Comparison of ENCODE assay signal across 29 mouse cellular contexts in genomic region chr14:118714720-118715119, GRCm38 (mm10). TPM values are rescaled to one million over a fixed set of nuclear protein-coding genes. Genes with fewer than 3 reads are reported as not detected.
A peak's percentile ranks its signal among the peaks of the same experiment; 100 is the strongest.
DNase-seq lines count a peak whose midpoint lies in the region; ATAC-seq and TF ChIP-seq lines count a peak whose summit lies in the region.
"Had no signal": no experiment of that assay in that cellular context is flagged by ENCODE, and none has a peak within 500 bp of the region (broad histone marks: within the 10 kb centered on the region; RNA-seq: fewer than 3 reads in every experiment).

No protein-coding gene starts in this region.

- peaks cover 6% of the 10 kb centered on the region; the same call in 1 of the 2 replicates for H3K27me3 ChIP-seq in forebrain, embryonic 16.5 days (replicated peaks; ENCODE audit: control insufficient read depth, insufficient read depth, low read length)
- peaks cover 46% of the 10 kb centered on the region for H3K27me3 ChIP-seq in forebrain, embryonic 12.5 days
- H3K27me3 ChIP-seq: Patski had no signal

- no peaks in the 10 kb centered on the region for H3K9me3 ChIP-seq in forebrain, embryonic 16.5 days (ENCODE audit: control insufficient read depth, low read length)
- no peaks in the 10 kb centered on the region for H3K9me3 ChIP-seq in forebrain, embryonic 12.5 days
- H3K9me3 ChIP-seq: forebrain, embryonic 13.5 days; heart, embryonic 12.5 days; hindbrain, embryonic 13.5 days; midbrain, embryonic 12.5 days; neural tube, embryonic 13.5 days had no signal

- TF ChIP-seq CTCF in lung, adult 2 months (IDR thresholded peaks at IDR 0.05; ENCODE audit: insufficient read depth, low read length), result no peak

- H3K4me1 ChIP-seq in lung, adult 2 months (ENCODE audit: control insufficient read depth, insufficient read depth, low read length), result peaks cover 10% of the 10 kb centered on the region
- H3K4me1 ChIP-seq in forebrain, embryonic 16.5 days (replicated peaks; ENCODE audit: control insufficient read depth, insufficient read depth, low read length), result peaks cover 10% of the 10 kb centered on the region
- peaks cover 24% of the 10 kb centered on the region for H3K4me1 ChIP-seq in forebrain, embryonic 12.5 days

- H3K27ac ChIP-seq in forebrain, embryonic 16.5 days (ENCODE audit: low read length), result no peak overlapping the region
- no peak overlapping the region for H3K27ac ChIP-seq in forebrain, embryonic 12.5 days
- H3K27ac ChIP-seq: forebrain, embryonic 13.5 days; hindbrain, embryonic 13.5 days; kidney, postnatal 0 days; midbrain, embryonic 12.5 days; neural tube, embryonic 13.5 days; stomach, postnatal 0 days had no signal

- DNase-seq in embryo, embryonic 11 days, result peak; percentile 23
- no peak for DNase-seq in embryo, embryonic 9.5 days (ENCODE audit: extremely low spot score)
- DNase-seq in lung, postnatal 36 days, result peak; percentile 30
- DNase-seq in lung, adult 2 months, result no peak
- DNase-seq in hindlimb bud, embryonic 11.5 days (ENCODE audit: extremely low spot score, low read depth, low spot score), result peak; percentile 56
- DNase-seq in mesoderm, embryonic 11.5 days (ENCODE audit: low read depth, low spot score), result peak; percentile 48
- DNase-seq: cerebellum, adult 11 months; cerebellum, adult 9-11 months; gastrocnemius, adult 2 months; gastrocnemius, postnatal 36 days; heart, adult 18-20 months; heart, postnatal 4 days; kidney, postnatal 4 days; lung, postnatal 14 days; right cerebral cortex, postnatal 4 days; thymus, adult 2 months had no signal

- H3K9ac ChIP-seq in forebrain, embryonic 16.5 days (replicated peaks; ENCODE audit: low read depth, low read length), result no peak overlapping the region
- no peak overlapping the region for H3K9ac ChIP-seq in forebrain, embryonic 12.5 days
- H3K9ac ChIP-seq: forebrain, embryonic 13.5 days; heart, embryonic 12.5 days; midbrain, embryonic 12.5 days; neural tube, embryonic 13.5 days had no signal

- no peak for TF ChIP-seq POLR2A in lung, adult 2 months (IDR thresholded peaks at IDR 0.05; ENCODE audit: borderline replicate concordance, extremely low read depth, low read depth, low read length)

- 69% methylated on average over 6 of the region's 6 CpGs for WGBS in lung, adult 2 months
- WGBS in forebrain, embryonic 16.5 days, result 80% methylated on average over 6 of the region's 6 CpGs
- 87% methylated on average over 6 of the region's 6 CpGs for WGBS in forebrain, embryonic 12.5 days

- no peaks in the 10 kb centered on the region for H3K36me3 ChIP-seq in forebrain, embryonic 16.5 days (ENCODE audit: control insufficient read depth, insufficient read depth)
- no peaks in the 10 kb centered on the region for H3K36me3 ChIP-seq in forebrain, embryonic 12.5 days (replicated peaks)
- H3K36me3 ChIP-seq: heart, embryonic 12.5 days; hindbrain, embryonic 13.5 days; midbrain, embryonic 12.5 days; neural tube, embryonic 13.5 days had no signal

- no peak for ATAC-seq in forebrain, embryonic 16.5 days
- ATAC-seq in forebrain, embryonic 12.5 days (ENCODE audit: low FRiP score), result no peak
- ATAC-seq: forebrain, embryonic 13.5 days; intestine, postnatal 0 days; Patski had no signal

- H3K4me3 ChIP-seq in lung, adult 2 months (replicated peaks; ENCODE audit: extremely low read depth, low read depth, low read length), result no peak overlapping the region
- H3K4me3 ChIP-seq in forebrain, embryonic 16.5 days (replicated peaks; ENCODE audit: low read length), result no peak overlapping the region
- H3K4me3 ChIP-seq in forebrain, embryonic 12.5 days (replicated peaks), result no peak overlapping the region
- H3K4me3 ChIP-seq: erythroblast, embryonic 14.5 days; forebrain, embryonic 13.5 days; gastrocnemius, adult 2 months; heart, embryonic 12.5 days; hindbrain, embryonic 13.5 days; midbrain, embryonic 12.5 days; neural tube, embryonic 13.5 days had no signal

- no peak overlapping the region for H3K4me2 ChIP-seq in forebrain, embryonic 16.5 days (ENCODE audit: low read length)
- no peak overlapping the region for H3K4me2 ChIP-seq in forebrain, embryonic 12.5 days
- H3K4me2 ChIP-seq: forebrain, embryonic 13.5 days; hindbrain, embryonic 13.5 days; liver, embryonic 11.5 days; midbrain, embryonic 12.5 days had no signal

RNA-seq across cellular contexts. Expression of gene Abcc4, which starts 8.7 kb away (rescaled TPM):
- 3.6 and 8.7 TPM in 2 replicates for polyA plus RNA-seq in lung, adult 2 months (2012; rRNA removed)
- 1.2 and 1.4 TPM in 2 replicates for polyA plus RNA-seq in forebrain, embryonic 16.5 days (2015; fragmentation: Nextera tagmentation; extraction: Ambion mirVana)
- 2.1 and 2.4 TPM in 2 replicates for polyA plus RNA-seq in forebrain, embryonic 12.5 days (2016; fragmentation: Nextera tagmentation; extraction: Ambion mirVana)

Comparison
In these comparisons a context has a peak if more than half of its experiments do, and no peak if none do; other contexts are left out.
1. DNase-seq: peak in embryo, embryonic 11 days (single experiment), lung, postnatal 36 days (single experiment), hindlimb bud, embryonic 11.5 days (single experiment) and mesoderm, embryonic 11.5 days (single experiment); none in embryo, embryonic 9.5 days (single experiment) and lung, adult 2 months (single experiment).